Mouse (Mus musculus) cerebellum, adult 2 months (tissue): ENCODE data around the gene Cdh16.

Source experiments
- CTCF ChIP-seq: fragments of 200-500 bp; IDR thresholded peaks from 2 replicates; pipeline ENCODE4 v1.5.1; 2011; ENCODE audit warnings: low read depth, mild to moderate bottlenecking, control low read depth, low read length, moderate library complexity, borderline replicate concordance; ENCODE audit not compliant: insufficient read depth
- POLR2A ChIP-seq: fragments of 200-500 bp; IDR thresholded peaks from 2 replicates; pipeline ENCODE4 v1.6.1; 2011; ENCODE audit warnings: low read length, control low read depth, borderline replicate concordance; ENCODE audit not compliant: insufficient read depth

GRCm38 (mm10) chr8:104598496-104598895 is 25.7 kb downstream of the Cdh16 start:
- TF ChIP-seq POLR2A = no peak
- TF ChIP-seq CTCF = no peak
